Mouse (Mus musculus): ENCODE measurements around the gene Hrk.

Hrk gene

DNA sequence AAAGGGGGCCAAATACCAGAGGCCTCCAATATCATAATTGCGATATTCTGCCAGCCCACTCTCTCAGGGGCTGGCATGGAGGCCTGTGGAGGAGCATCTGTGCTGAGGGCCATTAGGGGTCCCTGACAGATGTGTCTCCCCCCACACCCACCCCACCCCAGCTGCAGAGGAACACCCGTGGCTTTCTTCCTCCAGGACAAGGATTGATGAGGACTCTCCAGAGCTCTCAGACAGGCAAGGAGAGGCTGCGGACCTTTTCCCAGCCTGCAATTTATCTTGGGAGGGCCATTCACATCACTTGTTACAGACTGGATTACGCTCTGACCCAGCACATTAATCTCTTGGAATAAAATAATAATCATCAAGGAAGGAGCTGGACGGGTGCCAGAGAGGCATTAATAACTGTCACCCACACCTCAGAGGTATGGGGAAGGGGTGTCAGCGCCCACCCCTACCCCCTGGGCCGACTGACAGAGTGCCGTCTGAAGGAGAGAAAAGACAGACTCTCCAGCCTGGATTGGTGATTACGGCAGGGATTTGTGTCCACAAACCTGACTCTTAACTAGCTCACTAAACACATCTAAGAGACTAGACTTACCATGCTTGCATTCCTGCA is 58.8 kb downstream of the Hrk start:
- no peak for DNase-seq (ENCODE audit: low spot score in 2 of 2)

- peak in 1 of 2 experiments; percentile 28 for DNase-seq (ENCODE audit: low spot score in 2 of 2)
Measured at GRCm38 (mm10) chr5:118230071-118230611, 65.7 kb downstream of the Hrk start.

- DNase-seq (ENCODE audit: low spot score in 2 of 2), result no peak
Measured at GRCm38 (mm10) chr5:118236891-118237290, 72.4 kb downstream of the Hrk start.
